Mouse (Mus musculus) liver, embryonic 13.5 days (tissue): ENCODE measurements around the gene Tmtc2. TPM values are rescaled to one million over a fixed set of nuclear protein-coding genes. Genes with fewer than 3 reads are reported as not detected.

Source experiments
- ATAC-seq: fragments of 200-750 bp; cut with Nextera tagmentation; 2 replicates; pipeline ENCODE4 v1.8.0; 2017; ENCODE audit warnings: low read depth, mild to moderate bottlenecking, moderate number of reproducible peaks, moderate library complexity
- DNase-seq: peaks from one replicate; pipeline ENCODE4 v3.0.0; 2022
- H3K27ac ChIP-seq: fragments of 300-500 bp; sonication (generic); 2 replicates; pipeline ENCODE4 v1.5.1; 2015; ENCODE audit warnings: moderate library complexity, mild to moderate bottlenecking, inconsistent platforms
- H3K27me3 ChIP-seq: fragments of 300-500 bp; sonication (generic); 2 replicates; pipeline ENCODE4 v1.6.1; 2015; ENCODE audit warnings: mild to moderate bottlenecking, inconsistent platforms
- H3K36me3 ChIP-seq: fragments of 300-500 bp; sonication (generic); 2 replicates; pipeline ENCODE4 v1.6.1; 2015; ENCODE audit warnings: mild to moderate bottlenecking, inconsistent platforms
- H3K4me1 ChIP-seq: fragments of 300-500 bp; sonication (generic); replicated peaks from 2 replicates; pipeline ENCODE4 v1.6.1; 2015; ENCODE audit warnings: inconsistent platforms
- H3K4me2 ChIP-seq: fragments of 300-500 bp; sonication (generic); 2 replicates; pipeline ENCODE4 v1.6.1; 2015; ENCODE audit warnings: inconsistent platforms, mild to moderate bottlenecking, moderate library complexity
- H3K4me3 ChIP-seq: fragments of 300-500 bp; sonication (generic); replicated peaks from 2 replicates; pipeline ENCODE4 v1.5.1; 2015; ENCODE audit warnings: mild to moderate bottlenecking, inconsistent platforms
- H3K9ac ChIP-seq: fragments of 300-500 bp; sonication (generic); 2 replicates; pipeline ENCODE4 v1.6.1; 2015; ENCODE audit warnings: mild to moderate bottlenecking, inconsistent platforms
- H3K9me3 ChIP-seq: fragments of 300-500 bp; sonication (generic); replicated peaks from 2 replicates; pipeline ENCODE4 v1.6.1; 2016; ENCODE audit warnings: inconsistent platforms
- WGBS: fragments of 180-500 bp; shearing (Covaris S2); methylation state at CpG from one replicate; pipeline ENCODE4 v1.1.7; 2015; ENCODE audit not compliant: insufficient replicate concordance; 5-methylcytosine and 5-hydroxymethylcytosine counted together
- polyA plus RNA-seq: library from polyadenylated mRNA; unstranded; fragments of >200 nt; fragmentation: Nextera tagmentation; extraction: Ambion mirVana; gene quantifications from 2 replicates; pipeline ENCODE4 v1.2.1, GENCODE M21; 2015

The Tmtc2 gene
- polyA plus RNA-seq = 0.58 and 0.95 TPM in 2 replicates

- Histone ChIP-seq H3K27ac (no peak within 1 kb of the TSS), H3K27me3 (peaks cover 19% of the 10 kb centered on the region; the same call in 1 of the 2 replicates), H3K4me2 (peak within 1 kb of the TSS; percentile 97), H3K4me1 (peaks cover 21% of the 10 kb centered on the region), H3K4me3 (peak within 1 kb of the TSS; percentile 72), H3K9me3 (no peaks in the 10 kb centered on the region), H3K36me3 (no peaks in the 10 kb centered on the region), H3K9ac (peak within 1 kb of the TSS; percentile 73)
- peak; percentile 97 for ATAC-seq
- peak; percentile 78 for DNase-seq
- under 1% methylated on average over 61 of the region's 61 CpGs for WGBS
Observed at GRCm38 (mm10) chr10:105573908-105574694, at the start of gene Tmtc2. TSS of gene Tmtc2 (minus strand) at chr10:105574451.

GRCm38 (mm10) chr10:105612117-105612516, 37.9 kb upstream of the Tmtc2 start:
- Histone ChIP-seq H3K9ac (no peak overlapping the region), H3K9me3 (no peaks in the 10 kb centered on the region), H3K27ac (no peak overlapping the region), H3K4me2 (no peak overlapping the region), H3K36me3 (no peaks in the 10 kb centered on the region), H3K4me3 (no peak overlapping the region), H3K4me1 (no peaks in the 10 kb centered on the region), H3K27me3 (no peaks in the 10 kb centered on the region)
- no peak for ATAC-seq
- no peak for DNase-seq
- WGBS = 63% methylated on average over 3 of the region's 3 CpGs

GRCm38 (mm10) chr10:105598826-105599225, 24.6 kb upstream of the Tmtc2 start:
- Histone ChIP-seq H3K4me3 (no peak overlapping the region), H3K9me3 (no peaks in the 10 kb centered on the region), H3K27ac (no peak overlapping the region), H3K27me3 (no peaks in the 10 kb centered on the region), H3K36me3 (no peaks in the 10 kb centered on the region), H3K4me2 (no peak overlapping the region), H3K4me1 (no peaks in the 10 kb centered on the region), H3K9ac (no peak overlapping the region)
- DNase-seq (no peak), ATAC-seq (no peak)
- 67% methylated on average over 8 of the region's 8 CpGs for WGBS

- Histone ChIP-seq H3K4me3 (no peak overlapping the region), H3K4me2 (no peak overlapping the region), H3K27ac (no peak overlapping the region), H3K36me3 (no peaks in the 10 kb centered on the region), H3K27me3 (no peaks in the 10 kb centered on the region), H3K9me3 (no peaks in the 10 kb centered on the region), H3K9ac (no peak overlapping the region), H3K4me1 (no peaks in the 10 kb centered on the region)
- DNase-seq = no peak
- 24% methylated on average over 3 of the region's 3 CpGs for WGBS
- ATAC-seq = no peak
Observed at GRCm38 (mm10) chr10:105597226-105597625, 23.0 kb upstream of the Tmtc2 start.

GRCm38 (mm10) chr10:105595480-105596102, 21.3 kb upstream of the Tmtc2 start:
- Histone ChIP-seq H3K4me2 (no peak overlapping the region), H3K4me3 (no peak overlapping the region), H3K27ac (no peak overlapping the region), H3K4me1 (no peaks in the 10 kb centered on the region), H3K9ac (no peak overlapping the region), H3K36me3 (no peaks in the 10 kb centered on the region), H3K9me3 (no peaks in the 10 kb centered on the region), H3K27me3 (no peaks in the 10 kb centered on the region)
- no peak for DNase-seq
- ATAC-seq = no peak
- WGBS = 55% methylated on average over 7 of the region's 7 CpGs

GRCm38 (mm10) chr10:105588141-105588540, 13.9 kb upstream of the Tmtc2 start:
- ATAC-seq = no peak

GRCm38 (mm10) chr10:105579318-105579717, 5.1 kb upstream of the Tmtc2 start:
- H3K9ac ChIP-seq = no peak overlapping the region
- H3K4me1 ChIP-seq = peaks cover 9% of the 10 kb centered on the region
- H3K4me3 ChIP-seq = no peak overlapping the region
- H3K27ac ChIP-seq = no peak overlapping the region
- no peaks in the 10 kb centered on the region for H3K9me3 ChIP-seq
- no peaks in the 10 kb centered on the region for H3K27me3 ChIP-seq
- ATAC-seq = no peak
- no peak overlapping the region for H3K4me2 ChIP-seq
- no peaks in the 10 kb centered on the region for H3K36me3 ChIP-seq
- DNase-seq = no peak
- 9% methylated on average over 2 of the region's 2 CpGs for WGBS

More at GRCm38 (mm10) chr10:105588141-105588540, 13.9 kb upstream of the Tmtc2 start:
- no peaks in the 10 kb centered on the region for H3K9me3 ChIP-seq
- no peaks in the 10 kb centered on the region for H3K4me1 ChIP-seq
- no peak overlapping the region for H3K4me3 ChIP-seq
- H3K27me3 ChIP-seq = no peaks in the 10 kb centered on the region
- no peak overlapping the region for H3K4me2 ChIP-seq
- H3K36me3 ChIP-seq = no peaks in the 10 kb centered on the region
- no peak for DNase-seq
- no peak overlapping the region for H3K9ac ChIP-seq
- H3K27ac ChIP-seq = no peak overlapping the region

- Histone ChIP-seq H3K9ac (no peak overlapping the region), H3K4me1 (peaks cover 11% of the 10 kb centered on the region), H3K4me2 (no peak overlapping the region), H3K27ac (no peak overlapping the region), H3K36me3 (no peaks in the 10 kb centered on the region), H3K4me3 (no peak overlapping the region), H3K9me3 (no peaks in the 10 kb centered on the region), H3K27me3 (0 out of 2 replicates have a peak, but pooled peaks cover 2% of the 10 kb centered on the region)
- ATAC-seq (no peak), DNase-seq (no peak)
- 43% methylated on average over 8 of the region's 8 CpGs for WGBS
Observed at GRCm38 (mm10) chr10:105578291-105578845, 4.1 kb upstream of the Tmtc2 start.

GRCm38 (mm10) chr10:105574695-105575660, 727 bp upstream of the Tmtc2 start:
- Histone ChIP-seq H3K36me3 (no peaks in the 10 kb centered on the region), H3K9ac (peak overlapping the region; percentile 73), H3K4me3 (peak overlapping the region; percentile 72), H3K4me1 (peaks cover 13% of the 10 kb centered on the region), H3K4me2 (peak overlapping the region; percentile 97), H3K9me3 (no peaks in the 10 kb centered on the region), H3K27me3 (peaks cover 19% of the 10 kb centered on the region; the same call in 1 of the 2 replicates), H3K27ac (no peak overlapping the region)
- ATAC-seq (peak; percentile 71), DNase-seq (peak; percentile 79)
- under 1% methylated on average over 44 of the region's 44 CpGs for WGBS

GRCm38 (mm10) chr10:105573306-105573907, 844 bp downstream of the Tmtc2 start:
- H3K4me2 ChIP-seq = peak overlapping the region; percentile 97
- no peaks in the 10 kb centered on the region for H3K9me3 ChIP-seq
- peak; percentile 21 for DNase-seq
- ATAC-seq = no peak
- H3K9ac ChIP-seq = peak overlapping the region; percentile 73
- peaks cover 19% of the 10 kb centered on the region; the same call in 1 of the 2 replicates for H3K27me3 ChIP-seq
- H3K4me3 ChIP-seq = peak overlapping the region; percentile 72
- under 1% methylated on average over 35 of the region's 37 CpGs for WGBS
- no peaks in the 10 kb centered on the region for H3K36me3 ChIP-seq
- H3K4me1 ChIP-seq = peaks cover 22% of the 10 kb centered on the region
- no peak overlapping the region for H3K27ac ChIP-seq
